Mouse (Mus musculus): ENCODE data around the gene Stard8.
A peak's percentile ranks its signal among the peaks of the same experiment; 100 is the strongest.
"Not testable (repeated sequence)": the region's sequence is repeated elsewhere in the genome, so short reads cannot be mapped to it uniquely, and the experiment has no call there.

The Stard8 gene

GRCm38 (mm10) chrX:99046360-99047055 is 43.5 kb downstream of the Stard8 start:
- DNase-seq (ENCODE audit: low read depth, low spot score) = no peak

- no peak for DNase-seq (ENCODE audit: low read depth, low spot score)
Observed at GRCm38 (mm10) chrX:99048111-99048510, 45.1 kb downstream of the Stard8 start.

GRCm38 (mm10) chrX:99049247-99049646 is 46.2 kb downstream of the Stard8 start:
- no peak for DNase-seq (ENCODE audit: low read depth, low spot score)

- DNase-seq (ENCODE audit: low read depth, low spot score) = no peak
Observed at GRCm38 (mm10) chrX:99050736-99051481, 47.9 kb downstream of the Stard8 start.

GRCm38 (mm10) chrX:99052255-99052654 is 49.2 kb downstream of the Stard8 start:
- no peak for DNase-seq (ENCODE audit: low read depth, low spot score)

GRCm38 (mm10) chrX:99054512-99054911 is 51.5 kb downstream of the Stard8 start:
- no peak for DNase-seq (ENCODE audit: low read depth, low spot score)

- DNase-seq (ENCODE audit: low read depth, low spot score) = no peak
Observed at GRCm38 (mm10) chrX:99057772-99058440, 54.9 kb downstream of the Stard8 start.

GRCm38 (mm10) chrX:99059119-99059518 is 56.1 kb downstream of the Stard8 start:
- DNase-seq (ENCODE audit: low read depth, low spot score) = peak; percentile 6

- no peak for DNase-seq (ENCODE audit: low read depth, low spot score)
Observed at GRCm38 (mm10) chrX:99065582-99065981, 62.5 kb downstream of the Stard8 start.

- DNase-seq (ENCODE audit: low read depth, low spot score) = no peak
Observed at GRCm38 (mm10) chrX:99066550-99066949, 63.5 kb downstream of the Stard8 start.

GRCm38 (mm10) chrX:99067232-99067631 is 64.2 kb downstream of the Stard8 start:
- no peak for DNase-seq (ENCODE audit: low read depth, low spot score)

GRCm38 (mm10) chrX:99067671-99068151 is 64.7 kb downstream of the Stard8 start:
- no peak for DNase-seq (ENCODE audit: low read depth, low spot score)

- no peak for DNase-seq (ENCODE audit: low read depth, low spot score)
Observed at GRCm38 (mm10) chrX:99071188-99071587, 68.1 kb downstream of the Stard8 start.

- no peak for DNase-seq (ENCODE audit: low read depth, low spot score)
Observed at GRCm38 (mm10) chrX:99072596-99072995, 69.5 kb downstream of the Stard8 start.

- DNase-seq (ENCODE audit: low read depth, low spot score) = no peak
Observed at GRCm38 (mm10) chrX:99075111-99075510, 72.1 kb downstream of the Stard8 start.

GRCm38 (mm10) chrX:99076460-99076859 is 73.4 kb downstream of the Stard8 start:
- DNase-seq (ENCODE audit: low read depth, low spot score) = no peak

- DNase-seq (ENCODE audit: low read depth, low spot score) = not testable (repeated sequence)
Observed at GRCm38 (mm10) chrX:99078374-99078892, 75.4 kb downstream of the Stard8 start.

- DNase-seq (ENCODE audit: low read depth, low spot score) = no peak
Observed at GRCm38 (mm10) chrX:99092704-99093103, 89.7 kb downstream of the Stard8 start.

- not testable (repeated sequence) for DNase-seq (ENCODE audit: low read depth, low spot score)
Observed at GRCm38 (mm10) chrX:99111088-99111724, 108.2 kb downstream of the Stard8 start.

GRCm38 (mm10) chrX:99119510-99119909 is 116.5 kb downstream of the Stard8 start:
- no peak for DNase-seq (ENCODE audit: low read depth, low spot score)
